Mouse (Mus musculus): Measurements from ENCODE around the gene Ramp2. TPM values are rescaled to one million over a fixed set of nuclear protein-coding genes. Genes with fewer than 3 reads are reported as not detected.

Ramp2 gene
- polyA plus RNA-seq, 1 experiment from 2014 or later: 276 TPM

GRCm38 (mm10) chr11:101262272-101262967, 16.6 kb downstream of the Ramp2 start:
- Histone ChIP-seq H3K4me1 (ENCODE audit: insufficient read depth) (peaks cover 25% of the 10 kb centered on the region), H3K4me3 (ENCODE audit: low read depth, low read length) (peak overlapping the region; percentile 57), H3K27me3 (ENCODE audit: insufficient read depth, low read length) (peaks cover 38% of the 10 kb centered on the region), H3K36me3 (ENCODE audit: insufficient read depth) (peaks cover 9% of the 10 kb centered on the region; the same call in 1 of the 2 replicates), H3K27ac (ENCODE audit: low read depth) (0 out of 2 replicates have a peak overlapping the region, but pooled peaks have one; percentile 8), H3K4me2 (peak overlapping the region; percentile 100), H3K9ac (0 out of 2 replicates have a peak overlapping the region, but pooled peaks have one; percentile 20), H3K9me3 (ENCODE audit: low read depth, low read length) (no peaks in the 10 kb centered on the region)
- peak; percentile 33; the same call in 1 of the 2 replicates for TF ChIP-seq CTCF (IDR thresholded peaks at IDR 0.05; ENCODE audit: low read depth)
- ATAC-seq (ENCODE audit: insufficient read depth) (no peak), DNase-seq (no peak)
- 6% methylated on average over 24 of the region's 24 CpGs for WGBS

DNA sequence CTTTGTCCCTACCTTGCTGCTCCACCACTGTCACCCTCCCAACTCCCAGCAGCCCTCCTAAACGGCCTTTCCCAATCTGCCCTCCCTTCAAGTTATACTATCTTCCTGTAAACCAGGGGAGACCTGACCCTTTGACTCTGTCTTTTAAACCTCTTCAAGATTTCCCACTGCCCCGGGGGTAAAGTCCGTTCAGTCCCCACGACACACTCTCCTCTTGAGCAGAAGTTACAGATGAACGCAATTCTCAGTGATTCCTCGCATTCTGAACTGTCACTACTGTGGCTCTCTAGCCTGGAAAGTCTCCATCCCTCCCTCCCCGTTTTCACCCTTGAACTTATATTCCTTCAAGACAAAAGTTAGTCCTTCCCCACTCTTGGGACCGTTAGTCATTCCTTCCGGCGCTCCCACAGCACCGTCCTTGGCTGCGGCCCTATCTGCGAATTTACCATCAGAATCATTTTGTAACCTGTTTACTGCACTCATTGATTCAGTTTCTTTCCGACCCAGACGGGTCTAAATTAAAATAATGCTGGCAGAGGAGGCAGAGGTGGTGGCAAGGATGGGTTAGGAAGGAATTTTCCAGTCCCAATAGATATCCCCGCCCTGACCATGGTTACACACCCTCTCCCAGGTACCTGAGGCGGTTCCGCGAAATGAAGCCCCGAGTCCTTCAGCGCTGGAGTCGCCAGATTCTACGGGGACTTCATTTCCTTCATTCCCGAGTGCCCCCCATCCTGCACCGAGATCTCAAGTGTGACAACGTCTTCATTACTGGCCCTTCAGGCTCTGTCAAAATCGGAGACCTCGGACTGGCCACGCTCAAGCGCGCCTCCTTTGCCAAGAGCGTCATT, 17.5 kb downstream of the Ramp2 start:
- ATAC-seq (ENCODE audit: insufficient read depth): no peak
- Histone ChIP-seq H3K4me1 (ENCODE audit: insufficient read depth) (peaks cover 25% of the 10 kb centered on the region), H3K4me2 (peak overlapping the region; percentile 100; the same call in 1 of the 2 replicates), H3K27me3 (ENCODE audit: insufficient read depth, low read length) (peaks cover 38% of the 10 kb centered on the region), H3K4me3 (ENCODE audit: low read depth, low read length) (peak overlapping the region; percentile 11; the same call in 1 of the 2 replicates), H3K27ac (ENCODE audit: low read depth) (no peak overlapping the region), H3K36me3 (ENCODE audit: insufficient read depth) (peaks cover 3% of the 10 kb centered on the region; the same call in 1 of the 2 replicates), H3K9me3 (ENCODE audit: low read depth, low read length) (no peaks in the 10 kb centered on the region), H3K9ac (no peak overlapping the region)
- WGBS: 14% methylated on average over 32 of the region's 32 CpGs
- TF ChIP-seq CTCF (IDR thresholded peaks at IDR 0.05; ENCODE audit: low read depth): no peak
- DNase-seq: no peak

DNA sequence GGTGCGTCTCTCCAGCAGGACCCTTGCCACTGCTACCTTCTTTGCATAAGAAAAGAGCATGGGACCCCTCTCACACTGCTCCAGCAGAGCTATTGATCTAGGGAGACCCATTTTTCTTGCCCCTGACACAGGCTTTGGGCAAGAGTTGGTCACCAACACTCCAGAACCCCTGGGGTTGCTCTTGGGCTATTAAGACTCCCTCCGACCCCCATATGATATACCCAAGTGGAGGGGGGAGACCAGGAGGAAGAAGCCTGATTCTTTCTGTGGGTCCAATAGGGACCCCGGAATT, 18.1 kb downstream of the Ramp2 start:
- Histone ChIP-seq H3K27me3 (ENCODE audit: insufficient read depth, low read length) (peaks cover 38% of the 10 kb centered on the region), H3K4me2 (no peak overlapping the region), H3K4me3 (ENCODE audit: low read depth, low read length) (no peak overlapping the region), H3K27ac (ENCODE audit: low read depth) (no peak overlapping the region), H3K9me3 (ENCODE audit: low read depth, low read length) (no peaks in the 10 kb centered on the region), H3K4me1 (ENCODE audit: insufficient read depth) (peaks cover 22% of the 10 kb centered on the region), H3K36me3 (ENCODE audit: insufficient read depth) (no peaks in the 10 kb centered on the region), H3K9ac (no peak overlapping the region)
- no peak for TF ChIP-seq CTCF (IDR thresholded peaks at IDR 0.05; ENCODE audit: low read depth)
- WGBS: 28% methylated on average over 3 of the region's 3 CpGs
- ATAC-seq (ENCODE audit: insufficient read depth): no peak
- no peak for DNase-seq

DNA sequence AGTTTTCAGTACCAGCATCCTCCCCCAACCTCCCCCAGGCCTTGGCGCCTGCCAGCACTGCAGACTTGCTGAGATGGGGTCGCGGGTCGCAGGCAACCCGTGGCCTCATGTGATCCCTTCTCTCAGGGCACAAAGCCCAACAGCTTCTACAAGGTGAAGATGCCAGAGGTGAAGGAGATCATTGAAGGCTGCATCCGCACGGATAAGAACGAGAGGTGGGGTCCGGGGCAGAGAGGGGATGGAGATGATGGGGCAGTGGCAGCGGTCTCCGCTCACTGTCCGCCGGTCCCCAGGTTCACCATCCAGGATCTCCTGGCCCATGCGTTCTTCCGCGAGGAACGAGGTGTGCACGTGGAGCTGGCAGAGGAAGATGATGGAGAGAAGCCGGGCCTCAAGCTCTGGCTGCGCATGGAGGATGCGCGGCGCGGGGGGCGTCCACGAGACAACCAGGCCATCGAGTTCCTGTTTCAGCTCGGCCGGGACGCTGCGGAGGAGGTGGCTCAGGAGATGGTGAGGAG, 19.2 kb downstream of the Ramp2 start:
- no peaks in the 10 kb centered on the region for H3K36me3 ChIP-seq (ENCODE audit: insufficient read depth)
- H3K27ac ChIP-seq (ENCODE audit: low read depth): no peak overlapping the region
- DNase-seq (peak; percentile 55), ATAC-seq (ENCODE audit: insufficient read depth) (no peak)
- H3K4me2 ChIP-seq: peak overlapping the region; percentile 64
- H3K4me3 ChIP-seq (ENCODE audit: low read depth, low read length): peak overlapping the region; percentile 29
- no peak for TF ChIP-seq CTCF (IDR thresholded peaks at IDR 0.05; ENCODE audit: low read depth)
- 8% methylated on average over 31 of the region's 31 CpGs for WGBS
- H3K9me3 ChIP-seq (ENCODE audit: low read depth, low read length): no peaks in the 10 kb centered on the region
- peaks cover 38% of the 10 kb centered on the region for H3K27me3 ChIP-seq (ENCODE audit: insufficient read depth, low read length)
- H3K4me1 ChIP-seq (ENCODE audit: insufficient read depth): peaks cover 16% of the 10 kb centered on the region
- H3K9ac ChIP-seq: peak overlapping the region; percentile 43

GRCm38 (mm10) chr11:101265906-101266305, 20.1 kb downstream of the Ramp2 start:
- peaks cover 38% of the 10 kb centered on the region for H3K27me3 ChIP-seq (ENCODE audit: insufficient read depth, low read length)
- H3K4me1 ChIP-seq (ENCODE audit: insufficient read depth): peaks cover 16% of the 10 kb centered on the region
- peak overlapping the region; percentile 64 for H3K4me2 ChIP-seq
- no peak overlapping the region for H3K9ac ChIP-seq
- no peak overlapping the region; the same call in 1 of the 2 replicates for H3K4me3 ChIP-seq (ENCODE audit: low read depth, low read length)
- no peak for TF ChIP-seq CTCF (IDR thresholded peaks at IDR 0.05; ENCODE audit: low read depth)
- DNase-seq (no peak), ATAC-seq (ENCODE audit: insufficient read depth) (no peak)
- H3K27ac ChIP-seq (ENCODE audit: low read depth): no peak overlapping the region
- no peaks in the 10 kb centered on the region for H3K9me3 ChIP-seq (ENCODE audit: low read depth, low read length)
- H3K36me3 ChIP-seq (ENCODE audit: insufficient read depth): no peaks in the 10 kb centered on the region
- WGBS: 36% methylated on average over 6 of the region's 6 CpGs

DNA sequence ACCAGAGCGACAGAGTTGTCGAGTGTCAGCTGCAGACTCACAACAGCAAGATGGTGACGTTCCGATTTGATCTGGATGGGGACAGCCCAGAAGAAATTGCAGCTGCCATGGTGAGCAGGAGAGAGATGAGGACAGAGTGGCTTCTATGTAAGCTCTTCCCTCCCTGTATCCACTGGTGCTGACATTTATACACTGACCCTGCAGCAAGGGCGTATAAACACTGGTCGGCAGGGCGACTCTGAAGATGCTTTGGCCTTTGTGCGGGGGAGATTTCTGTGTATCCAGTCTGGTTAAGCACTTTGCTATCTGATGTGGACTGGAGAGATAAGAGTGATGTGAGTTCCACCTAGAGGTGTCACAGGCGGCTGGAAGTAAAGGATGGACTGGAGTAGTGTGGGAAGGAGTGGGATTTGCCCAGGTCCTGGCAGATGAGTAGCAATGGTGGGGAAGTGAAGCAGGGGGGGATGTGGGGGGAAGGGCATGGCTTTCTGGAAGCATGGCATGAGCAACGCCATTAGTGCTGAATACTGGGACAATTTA, 23.8 kb downstream of the Ramp2 start:
- peak overlapping the region; percentile 20 for H3K9ac ChIP-seq
- ATAC-seq (ENCODE audit: insufficient read depth) (no peak), DNase-seq (peak; percentile 58)
- peaks cover 12% of the 10 kb centered on the region; the same call in 1 of the 2 replicates for H3K4me1 ChIP-seq (ENCODE audit: insufficient read depth)
- WGBS: 7% methylated on average over 10 of the region's 10 CpGs
- H3K36me3 ChIP-seq (ENCODE audit: insufficient read depth): no peaks in the 10 kb centered on the region
- no peaks in the 10 kb centered on the region for H3K9me3 ChIP-seq (ENCODE audit: low read depth, low read length)
- H3K27me3 ChIP-seq (ENCODE audit: insufficient read depth, low read length): peaks cover 9% of the 10 kb centered on the region
- TF ChIP-seq CTCF (IDR thresholded peaks at IDR 0.05; ENCODE audit: low read depth): no peak
- no peak overlapping the region for H3K27ac ChIP-seq (ENCODE audit: low read depth)
- H3K4me3 ChIP-seq (ENCODE audit: low read depth, low read length): no peak overlapping the region
- peak overlapping the region; percentile 29; the same call in 1 of the 2 replicates for H3K4me2 ChIP-seq

Data from lung, embryonic 14.5 days (tissue).